Mouse (Mus musculus): ENCODE measurements around the gene Prpf31.

- TF ChIP-seq CTCF (IDR thresholded peaks at IDR 0.05; ENCODE audit: low read depth, low read length): no peak
- no peak for TF ChIP-seq GATA1 (IDR thresholded peaks at IDR 0.05; ENCODE audit: borderline replicate concordance, low read length)
Measured at GRCm38 (mm10) chr7:3665215-3666114, 35.7 kb downstream of the Prpf31 start, which contains the start of gene Leng1.
